Mouse (Mus musculus) ES-Bruce4 (cell line): ENCODE results near the gene Mgat5.

Experiments
- CTCF ChIP-seq: IDR thresholded peaks from one replicate; pipeline ENCODE4 v1.8.1; 2011; ENCODE audit warnings: low read depth, low read length
- EP300 ChIP-seq: IDR thresholded peaks from 2 replicates; pipeline ENCODE4 v1.6.1; 2011; ENCODE audit warnings: low read depth, low read length; ENCODE audit not compliant: insufficient read depth
- POLR2A ChIP-seq: IDR thresholded peaks from one replicate; pipeline ENCODE4 v1.8.1; 2011; ENCODE audit warnings: low read length; ENCODE audit not compliant: insufficient read depth

DNA sequence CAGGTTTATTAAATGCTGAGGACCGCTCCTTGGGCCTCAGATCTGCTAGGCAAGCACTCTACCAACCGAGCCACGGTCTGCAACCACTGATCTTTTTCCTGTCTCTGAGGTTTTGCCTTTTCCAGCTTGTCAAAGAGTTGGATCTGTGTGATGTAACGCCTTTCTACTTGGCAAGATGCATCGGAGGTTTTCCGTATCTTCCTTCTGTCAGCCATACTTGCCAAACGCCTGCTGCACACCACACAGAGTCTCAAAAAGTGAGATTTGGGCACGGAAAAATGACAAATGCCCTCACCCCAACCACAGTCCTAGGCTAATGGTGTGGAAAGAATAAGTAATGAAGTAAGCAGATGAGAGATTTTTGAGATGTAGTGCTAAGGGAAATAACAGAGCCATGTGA is 35.3 kb upstream of the Mgat5 start:
- TF ChIP-seq CTCF (no peak), POLR2A (no peak), EP300 (no peak)
